Mouse (Mus musculus): ENCODE data around the gene Rhoq.

DNA sequence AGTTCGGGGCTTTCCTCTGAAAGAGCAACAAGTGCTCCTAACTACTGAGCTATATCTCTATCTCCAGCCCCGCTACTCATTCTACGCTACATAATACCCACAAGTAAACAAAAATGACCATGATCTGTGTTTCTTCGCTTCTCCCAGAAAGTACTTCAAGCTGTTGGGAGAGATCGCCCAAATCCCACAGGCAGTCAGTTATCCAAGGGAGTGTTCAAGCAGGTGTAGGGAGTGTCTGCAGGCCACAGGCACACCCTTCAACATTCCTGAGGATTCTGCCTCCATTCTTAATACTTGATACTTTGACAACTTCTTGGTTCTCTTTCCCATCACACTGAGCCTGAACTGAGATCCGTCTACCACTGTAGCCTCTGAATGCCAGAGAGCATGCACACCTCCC, 19.7 kb upstream of the Rhoq start:
- TF ChIP-seq EP300 (IDR thresholded peaks at IDR 0.05; ENCODE audit: low read depth): no peak
- no peak for TF ChIP-seq CTCF (IDR thresholded peaks at IDR 0.05; ENCODE audit: low read depth)

Measured in liver, embryonic 14.5 days (tissue).